Mouse (Mus musculus): ENCODE results near the gene Gngt2. TPM values are rescaled to one million over a fixed set of nuclear protein-coding genes. Genes with fewer than 3 reads are reported as not detected.

The Gngt2 gene
- polyA plus RNA-seq (2014; fragmentation: Nextera tagmentation; extraction: Ambion mirVana) = 4.9 and 5.6 TPM in 2 replicates

DNA sequence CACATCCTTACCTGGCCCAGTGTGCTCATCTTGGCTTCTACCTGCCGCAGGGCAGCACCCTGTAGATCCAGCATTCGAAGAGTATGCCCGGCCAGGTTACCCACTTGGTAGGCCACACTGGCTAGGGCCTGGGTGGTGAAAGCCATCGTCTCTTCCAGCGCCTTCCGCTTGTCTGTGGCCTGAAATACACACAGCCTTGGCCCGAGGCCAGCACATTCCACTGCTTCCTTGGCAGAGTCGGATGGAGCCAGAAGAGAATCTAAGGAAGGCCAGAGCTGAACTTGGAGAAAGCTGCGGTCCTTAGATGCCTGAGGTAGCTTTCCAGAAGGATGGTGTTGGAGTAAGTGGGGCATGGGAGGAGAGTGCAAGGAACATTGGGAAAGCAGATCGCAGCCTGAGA lies at the start of gene Gngt2:
Gngt2 (plus strand) TSS at position 158 of the 400 bp plus-strand sequence.
- Histone ChIP-seq H3K9me3 (ENCODE audit: control insufficient read depth, low read length) (no peaks in the 10 kb centered on the region), H3K4me2 (no peak within 1 kb of the TSS), H3K4me3 (ENCODE audit: low read depth, low read length) (no peak within 1 kb of the TSS), H3K36me3 (ENCODE audit: control insufficient read depth, insufficient read depth, low read length) (no peaks in the 10 kb centered on the region), H3K9ac (ENCODE audit: low read length) (no peak within 1 kb of the TSS), H3K4me1 (ENCODE audit: control insufficient read depth, insufficient read depth, low read length) (peaks cover 14% of the 10 kb centered on the region; the same call in 1 of the 2 replicates), H3K27me3 (ENCODE audit: control insufficient read depth, insufficient read depth, low read length) (peaks cover 48% of the 10 kb centered on the region), H3K27ac (ENCODE audit: low read depth, low read length) (no peak within 1 kb of the TSS)
- no peak for ATAC-seq (ENCODE audit: low FRiP score)
- DNase-seq (ENCODE audit: low spot score, missing footprints) = peak; percentile 64
- WGBS = 84% methylated on average over 10 of the region's 10 CpGs

DNA sequence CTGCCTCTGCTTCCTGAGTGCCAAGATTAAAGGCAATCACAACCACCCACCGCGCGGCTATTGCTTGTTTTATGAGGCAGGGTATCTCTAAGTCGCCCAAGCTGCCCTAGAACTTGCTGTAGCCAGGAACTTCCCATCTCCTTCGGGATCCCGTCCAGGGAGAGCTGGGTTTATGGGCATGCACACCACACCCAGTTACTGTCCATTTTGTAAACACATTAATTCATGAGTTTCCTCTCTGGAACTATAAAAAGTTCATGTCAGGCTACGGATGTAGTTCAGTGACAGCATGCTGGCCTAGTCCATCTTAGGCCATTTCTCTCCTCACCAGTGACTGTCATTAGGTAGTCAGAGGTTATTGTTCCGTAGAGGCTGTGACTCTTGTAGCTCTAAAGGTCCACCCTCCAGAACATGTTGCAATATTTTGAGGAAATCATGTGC lies 47.5 kb upstream of the Gngt2 start:
- H3K4me1 ChIP-seq (ENCODE audit: control insufficient read depth, insufficient read depth, low read length) = no peaks in the 10 kb centered on the region
- H3K9ac ChIP-seq (ENCODE audit: low read length) = no peak overlapping the region
- ATAC-seq (ENCODE audit: low FRiP score) (no peak), DNase-seq (ENCODE audit: low spot score, missing footprints) (no peak)
- peaks cover 5% of the 10 kb centered on the region; the same call in 1 of the 2 replicates for H3K9me3 ChIP-seq (ENCODE audit: control insufficient read depth, low read length)
- H3K27ac ChIP-seq (ENCODE audit: low read depth, low read length) = no peak overlapping the region
- H3K4me2 ChIP-seq = no peak overlapping the region
- H3K4me3 ChIP-seq (ENCODE audit: low read depth, low read length) = no peak overlapping the region
- no peaks in the 10 kb centered on the region for H3K27me3 ChIP-seq (ENCODE audit: control insufficient read depth, insufficient read depth, low read length)
- no peaks in the 10 kb centered on the region for H3K36me3 ChIP-seq (ENCODE audit: control insufficient read depth, insufficient read depth, low read length)
- 87% methylated on average over 8 of the region's 8 CpGs for WGBS

DNA sequence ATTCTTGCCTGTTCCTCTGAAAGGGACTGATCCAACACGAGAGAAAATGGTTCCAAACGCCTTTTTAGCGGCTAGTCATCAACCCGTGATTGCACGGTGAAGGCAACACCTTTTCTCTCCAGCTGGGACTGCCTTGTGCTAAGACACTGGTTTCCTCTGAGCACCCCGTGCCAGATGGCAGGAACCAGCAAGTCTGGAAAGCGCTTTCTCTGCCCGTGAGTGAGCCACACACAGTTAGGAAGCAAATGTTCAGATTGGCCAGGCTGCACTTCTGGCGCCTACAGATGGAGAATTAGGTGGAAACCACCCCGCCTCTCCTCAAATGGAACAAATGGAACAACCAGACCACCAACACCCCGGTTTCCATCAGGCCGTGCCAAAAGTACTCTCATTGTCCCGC lies 45.2 kb upstream of the Gngt2 start:
- Histone ChIP-seq H3K27ac (ENCODE audit: low read depth, low read length) (no peak overlapping the region), H3K9me3 (ENCODE audit: control insufficient read depth, low read length) (no peaks in the 10 kb centered on the region), H3K4me3 (ENCODE audit: low read depth, low read length) (no peak overlapping the region), H3K4me1 (ENCODE audit: control insufficient read depth, insufficient read depth, low read length) (peaks cover 6% of the 10 kb centered on the region), H3K9ac (ENCODE audit: low read length) (no peak overlapping the region), H3K4me2 (no peak overlapping the region), H3K27me3 (ENCODE audit: control insufficient read depth, insufficient read depth, low read length) (peaks cover 8% of the 10 kb centered on the region), H3K36me3 (ENCODE audit: control insufficient read depth, insufficient read depth, low read length) (no peaks in the 10 kb centered on the region)
- no peak for ATAC-seq (ENCODE audit: low FRiP score)
- DNase-seq (ENCODE audit: low spot score, missing footprints) = peak; percentile 47
- 83% methylated on average over 13 of the region's 13 CpGs for WGBS

DNA sequence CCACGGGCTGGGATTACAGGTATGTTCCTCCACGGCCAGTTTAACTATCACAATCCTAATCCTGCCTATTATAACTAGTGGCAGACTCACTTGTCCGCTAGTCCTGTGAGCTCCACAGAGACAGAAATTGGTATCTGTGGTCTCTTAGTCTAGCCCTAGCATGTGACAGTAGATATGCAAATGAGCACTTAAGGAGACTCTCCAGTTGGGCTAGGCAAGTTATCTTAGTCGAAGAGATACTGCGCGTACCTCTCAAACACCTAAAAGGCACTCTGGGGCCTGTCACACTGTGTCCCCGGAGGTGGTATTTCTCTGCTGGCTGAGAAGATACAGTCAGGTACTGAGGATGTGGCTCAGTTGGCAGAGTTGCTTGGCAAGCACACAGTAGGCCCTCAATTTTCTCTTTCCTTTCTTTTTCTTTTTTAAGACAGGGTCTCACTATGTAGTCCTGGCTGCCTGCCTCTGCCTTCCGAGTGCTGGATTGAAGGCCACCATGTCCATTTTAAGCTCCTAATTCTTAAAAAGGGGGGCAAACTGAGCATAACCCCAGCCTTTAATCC lies 44.0 kb upstream of the Gngt2 start:
- Histone ChIP-seq H3K4me1 (ENCODE audit: control insufficient read depth, insufficient read depth, low read length) (peaks cover 7% of the 10 kb centered on the region), H3K36me3 (ENCODE audit: control insufficient read depth, insufficient read depth, low read length) (no peaks in the 10 kb centered on the region), H3K9ac (ENCODE audit: low read length) (no peak overlapping the region), H3K27me3 (ENCODE audit: control insufficient read depth, insufficient read depth, low read length) (peaks cover 14% of the 10 kb centered on the region), H3K27ac (ENCODE audit: low read depth, low read length) (no peak overlapping the region), H3K9me3 (ENCODE audit: control insufficient read depth, low read length) (no peaks in the 10 kb centered on the region), H3K4me2 (no peak overlapping the region), H3K4me3 (ENCODE audit: low read depth, low read length) (no peak overlapping the region)
- DNase-seq (ENCODE audit: low spot score, missing footprints) = peak; percentile 44
- ATAC-seq (ENCODE audit: low FRiP score) = no peak
- WGBS = 90% methylated on average over 8 of the region's 8 CpGs

DNA sequence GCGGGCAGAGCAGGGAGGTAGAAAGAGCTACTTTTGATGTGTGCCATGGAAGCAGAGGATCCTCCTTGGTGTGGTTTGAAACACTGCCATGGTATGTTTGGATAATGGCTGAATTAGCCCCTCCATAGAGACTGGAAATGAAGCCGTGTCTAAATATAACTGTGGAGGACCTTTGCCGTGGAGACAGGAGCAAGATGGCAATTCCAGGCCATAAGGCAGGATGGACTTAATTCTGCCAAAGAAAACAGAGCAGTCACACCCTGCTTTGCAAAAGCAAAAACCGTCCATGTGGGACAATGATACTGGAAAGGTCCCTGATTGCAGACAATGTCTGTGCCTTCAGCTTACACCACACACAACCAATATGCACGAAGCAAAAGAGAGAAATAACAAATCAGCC lies 42.8 kb upstream of the Gngt2 start:
- Histone ChIP-seq H3K4me3 (ENCODE audit: low read depth, low read length) (no peak overlapping the region), H3K36me3 (ENCODE audit: control insufficient read depth, insufficient read depth, low read length) (no peaks in the 10 kb centered on the region), H3K9me3 (ENCODE audit: control insufficient read depth, low read length) (no peaks in the 10 kb centered on the region), H3K27ac (ENCODE audit: low read depth, low read length) (no peak overlapping the region), H3K9ac (ENCODE audit: low read length) (no peak overlapping the region), H3K27me3 (ENCODE audit: control insufficient read depth, insufficient read depth, low read length) (peaks cover 14% of the 10 kb centered on the region), H3K4me1 (ENCODE audit: control insufficient read depth, insufficient read depth, low read length) (peaks cover 7% of the 10 kb centered on the region), H3K4me2 (no peak overlapping the region)
- ATAC-seq (ENCODE audit: low FRiP score) (no peak), DNase-seq (ENCODE audit: low spot score, missing footprints) (peak; percentile 61)
- WGBS = 74% methylated on average over 5 of the region's 5 CpGs

DNA sequence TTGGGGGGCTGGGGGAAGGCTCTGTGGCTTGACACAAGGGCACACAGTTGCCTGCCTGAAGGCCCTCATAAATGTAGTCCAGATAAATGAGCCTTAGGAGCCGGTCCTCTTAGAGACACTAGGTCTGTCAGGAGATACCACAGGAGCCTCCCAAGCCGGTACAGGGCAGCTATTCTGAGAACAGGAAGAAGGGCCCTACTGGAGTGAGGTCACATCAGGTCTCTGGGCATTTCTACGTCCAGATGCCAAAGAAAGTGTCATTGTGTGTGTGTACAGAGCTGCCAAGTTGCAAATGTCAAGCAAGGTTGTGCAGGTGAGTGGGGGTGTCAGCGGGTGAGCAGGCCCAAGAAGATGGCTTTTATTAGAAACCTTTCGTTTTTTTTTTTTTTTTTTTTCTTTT lies 41.4 kb upstream of the Gngt2 start:
- WGBS = 63% methylated on average over 5 of the region's 5 CpGs
- ATAC-seq (ENCODE audit: low FRiP score) = no peak

DNA sequence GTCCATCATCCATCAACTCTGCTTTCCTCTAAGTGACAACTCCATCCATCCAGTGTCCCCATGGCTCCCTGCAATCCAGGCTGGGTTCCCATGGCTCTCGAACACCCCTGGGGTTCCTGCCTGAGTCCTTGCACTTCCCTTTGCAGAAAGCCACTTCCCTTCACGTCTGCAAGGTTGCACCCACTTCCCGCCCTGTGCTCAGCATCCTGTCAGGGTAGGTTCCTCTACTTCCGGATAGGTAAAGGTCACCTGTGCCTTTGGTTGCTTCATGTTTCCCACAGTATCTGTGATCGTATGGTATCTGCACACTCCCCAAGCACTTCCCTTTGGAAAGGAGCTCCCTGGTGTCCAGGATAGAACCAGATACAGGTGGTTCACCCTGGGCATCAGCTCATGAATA lies 32.0 kb upstream of the Gngt2 start:
- no peak for ATAC-seq (ENCODE audit: low FRiP score)
- WGBS = 70% methylated on average over 5 of the region's 5 CpGs
- H3K27ac ChIP-seq (ENCODE audit: low read depth, low read length) = no peak overlapping the region

More for the DNA sequence above, 41.4 kb upstream of the Gngt2 start:
- Histone ChIP-seq H3K27ac (ENCODE audit: low read depth, low read length) (no peak overlapping the region), H3K9ac (ENCODE audit: low read length) (no peak overlapping the region), H3K27me3 (ENCODE audit: control insufficient read depth, insufficient read depth, low read length) (peaks cover 14% of the 10 kb centered on the region), H3K4me3 (ENCODE audit: low read depth, low read length) (no peak overlapping the region), H3K36me3 (ENCODE audit: control insufficient read depth, insufficient read depth, low read length) (no peaks in the 10 kb centered on the region), H3K9me3 (ENCODE audit: control insufficient read depth, low read length) (no peaks in the 10 kb centered on the region), H3K4me2 (no peak overlapping the region), H3K4me1 (ENCODE audit: control insufficient read depth, insufficient read depth, low read length) (peaks cover 7% of the 10 kb centered on the region)
- peak; percentile 73 for DNase-seq (ENCODE audit: low spot score, missing footprints)

DNA sequence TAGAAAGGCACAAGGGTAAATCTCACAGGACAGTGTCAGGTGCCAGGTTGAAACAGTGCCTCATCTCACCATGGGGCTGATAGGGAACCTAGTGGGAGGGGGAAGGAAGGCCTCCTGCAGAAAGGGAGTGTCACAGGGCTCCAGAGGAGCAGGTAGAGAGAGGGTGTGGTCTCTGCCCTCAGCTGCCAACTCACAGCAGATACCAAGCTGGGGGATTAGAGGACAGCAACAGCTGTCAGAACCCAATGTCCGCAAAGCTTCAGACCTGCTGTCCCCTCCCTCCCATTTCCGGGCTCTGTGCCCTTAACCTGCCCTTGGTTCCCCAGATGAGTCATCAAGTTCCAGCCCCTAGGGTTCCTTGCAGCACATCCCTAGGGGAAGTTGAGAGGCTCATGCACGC lies 31.5 kb upstream of the Gngt2 start:
- Histone ChIP-seq H3K27ac (ENCODE audit: low read depth, low read length) (no peak overlapping the region), H3K9ac (ENCODE audit: low read length) (no peak overlapping the region), H3K4me2 (no peak overlapping the region), H3K4me1 (ENCODE audit: control insufficient read depth, insufficient read depth, low read length) (peaks cover 11% of the 10 kb centered on the region), H3K9me3 (ENCODE audit: control insufficient read depth, low read length) (no peaks in the 10 kb centered on the region; the same call in 1 of the 2 replicates), H3K36me3 (ENCODE audit: control insufficient read depth, insufficient read depth, low read length) (no peaks in the 10 kb centered on the region), H3K27me3 (ENCODE audit: control insufficient read depth, insufficient read depth, low read length) (no peaks in the 10 kb centered on the region), H3K4me3 (ENCODE audit: low read depth, low read length) (no peak overlapping the region)
- WGBS = 53% methylated on average over 3 of the region's 3 CpGs
- DNase-seq (ENCODE audit: low spot score, missing footprints) (peak; percentile 31), ATAC-seq (ENCODE audit: low FRiP score) (no peak)

More for the DNA sequence above, 32.0 kb upstream of the Gngt2 start:
- Histone ChIP-seq H3K4me3 (ENCODE audit: low read depth, low read length) (no peak overlapping the region), H3K4me1 (ENCODE audit: control insufficient read depth, insufficient read depth, low read length) (peaks cover 7% of the 10 kb centered on the region), H3K27me3 (ENCODE audit: control insufficient read depth, insufficient read depth, low read length) (no peaks in the 10 kb centered on the region), H3K36me3 (ENCODE audit: control insufficient read depth, insufficient read depth, low read length) (no peaks in the 10 kb centered on the region), H3K9ac (ENCODE audit: low read length) (no peak overlapping the region), H3K4me2 (no peak overlapping the region), H3K9me3 (ENCODE audit: control insufficient read depth, low read length) (no peaks in the 10 kb centered on the region; the same call in 1 of the 2 replicates)
- DNase-seq (ENCODE audit: low spot score, missing footprints) = peak; percentile 47

DNA sequence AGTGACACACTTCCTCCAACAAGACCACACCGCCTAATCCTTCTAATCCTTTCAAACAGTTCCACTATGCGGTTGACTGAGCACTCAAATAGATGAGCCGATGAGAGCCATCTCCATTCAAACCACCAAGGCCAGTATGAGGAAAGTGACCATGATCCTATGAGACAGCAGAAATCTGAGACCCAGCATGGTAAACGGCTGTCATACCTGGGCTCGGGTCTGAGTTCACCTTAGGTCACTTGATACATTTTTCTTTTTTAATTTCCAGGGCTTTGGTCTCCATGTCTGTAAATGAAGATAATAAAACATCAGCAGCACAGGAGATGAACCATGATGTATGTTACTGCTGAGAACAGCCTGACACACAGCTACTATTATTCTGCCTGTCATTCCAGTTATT lies 29.1 kb upstream of the Gngt2 start:
- WGBS = 85% methylated on average over 5 of the region's 5 CpGs
- ATAC-seq (ENCODE audit: low FRiP score) (no peak), DNase-seq (ENCODE audit: low spot score, missing footprints) (peak; percentile 59)
- Histone ChIP-seq H3K27me3 (ENCODE audit: control insufficient read depth, insufficient read depth, low read length) (no peaks in the 10 kb centered on the region), H3K36me3 (ENCODE audit: control insufficient read depth, insufficient read depth, low read length) (no peaks in the 10 kb centered on the region), H3K27ac (ENCODE audit: low read depth, low read length) (no peak overlapping the region), H3K9ac (ENCODE audit: low read length) (no peak overlapping the region), H3K4me2 (no peak overlapping the region), H3K4me1 (ENCODE audit: control insufficient read depth, insufficient read depth, low read length) (peaks cover 13% of the 10 kb centered on the region), H3K9me3 (ENCODE audit: control insufficient read depth, low read length) (no peaks in the 10 kb centered on the region; the same call in 1 of the 2 replicates), H3K4me3 (ENCODE audit: low read depth, low read length) (no peak overlapping the region)

Data from midbrain, embryonic 11.5 days (tissue).